Mouse (Mus musculus) testis, adult 2 months (tissue): Measurements from ENCODE around the gene Pawr. TPM values are rescaled to one million over a fixed set of nuclear protein-coding genes. Genes with fewer than 3 reads are reported as not detected.

ENCODE experiments used
- H3K27ac ChIP-seq: fragments of 200-500 bp; 2 replicates; pipeline ENCODE4 v1.5.1; 2012; ENCODE audit warnings: low read depth, low read length; ENCODE audit not compliant: control insufficient read depth, insufficient read depth
- H3K27me3 ChIP-seq: fragments of 200-500 bp; 2 replicates; pipeline ENCODE4 v1.6.1; 2012; ENCODE audit warnings: mild to moderate bottlenecking, low read length, moderate library complexity; ENCODE audit not compliant: control insufficient read depth, insufficient read depth
- H3K36me3 ChIP-seq: fragments of 200-500 bp; 2 replicates; pipeline ENCODE4 v1.6.1; 2012; ENCODE audit warnings: mild to moderate bottlenecking, low read length; ENCODE audit not compliant: control insufficient read depth, insufficient read depth
- H3K4me1 ChIP-seq: fragments of 200-500 bp; 2 replicates; pipeline ENCODE4 v1.6.1; 2012; ENCODE audit warnings: low read length; ENCODE audit not compliant: control insufficient read depth, insufficient read depth
- H3K4me3 ChIP-seq: fragments of 200-500 bp; 2 replicates; pipeline ENCODE4 v1.5.1; 2012; ENCODE audit warnings: low read depth, mild to moderate bottlenecking, low read length, moderate library complexity, mixed read lengths; ENCODE audit not compliant: control insufficient read depth
- CTCF ChIP-seq: fragments of 200-500 bp; IDR thresholded peaks from 2 replicates; pipeline ENCODE4 v1.5.1; 2012; ENCODE audit warnings: low read depth, mild to moderate bottlenecking, inconsistent platforms, low read length, moderate library complexity; ENCODE audit not compliant: control insufficient read depth, insufficient read depth, insufficient replicate concordance
- POLR2A ChIP-seq: fragments of 200-500 bp; IDR thresholded peaks from 2 replicates; pipeline ENCODE4 v1.6.1; 2012; ENCODE audit warnings: low read depth, mild to moderate bottlenecking, inconsistent platforms, low read length, moderate library complexity; ENCODE audit not compliant: control insufficient read depth
- polyA plus RNA-seq: library from polyadenylated mRNA; depleted of rRNA; stranded (reverse); fragments of >200 nt; gene quantifications from 2 replicates; pipeline ENCODE4 v1.2.3, GENCODE M21; 2012

Pawr gene
- polyA plus RNA-seq, 1 experiment, result 0.91 TPM

DNA sequence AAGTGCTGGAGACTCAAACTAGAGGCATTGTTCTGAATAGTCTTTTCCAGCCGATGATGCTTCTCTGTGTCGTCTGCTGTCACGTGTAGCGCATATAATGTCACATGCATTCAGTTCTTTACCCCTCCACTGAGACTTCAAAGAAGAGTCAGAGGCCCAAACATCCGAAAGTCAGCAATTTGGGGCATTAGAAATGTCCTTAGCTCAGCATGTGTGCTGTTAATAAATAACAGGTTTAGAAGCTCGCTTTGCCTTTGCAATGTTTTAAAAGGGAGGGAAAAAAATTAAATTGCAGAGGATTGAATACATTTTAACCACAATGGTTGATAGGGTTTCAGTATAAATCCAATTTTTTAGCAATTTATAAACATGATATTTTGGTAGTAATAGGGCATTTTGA, 18.1 kb upstream of the Pawr start:
- Histone ChIP-seq H3K4me3 (no peak overlapping the region), H3K27ac (no peak overlapping the region), H3K36me3 (no peaks in the 10 kb centered on the region), H3K27me3 (no peaks in the 10 kb centered on the region), H3K4me1 (peaks cover 3% of the 10 kb centered on the region; the same call in 1 of the 2 replicates)
- no peak for TF ChIP-seq POLR2A

DNA sequence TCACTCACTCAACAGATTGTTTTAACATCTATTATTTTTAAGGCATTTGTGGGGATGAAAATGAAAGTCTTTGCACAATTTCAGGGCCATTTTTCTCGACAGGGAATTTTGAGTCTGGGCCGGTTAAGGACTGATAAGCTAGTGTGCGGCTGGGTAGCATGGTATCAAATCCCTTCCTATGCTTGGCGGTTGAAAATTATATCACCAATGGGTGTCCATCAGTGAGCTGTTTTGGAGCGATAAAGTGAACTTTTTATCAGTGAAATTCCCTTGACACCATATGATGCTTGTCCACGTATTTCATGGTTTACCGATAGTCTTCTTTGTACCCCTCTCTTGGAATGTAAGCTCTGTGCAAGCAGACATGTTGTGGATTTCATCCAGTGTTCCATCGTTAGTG, 17.5 kb upstream of the Pawr start:
- Histone ChIP-seq H3K27ac (no peak overlapping the region), H3K4me1 (peaks cover 3% of the 10 kb centered on the region; the same call in 1 of the 2 replicates), H3K36me3 (no peaks in the 10 kb centered on the region), H3K27me3 (no peaks in the 10 kb centered on the region), H3K4me3 (no peak overlapping the region)
- TF ChIP-seq CTCF (no peak), POLR2A (no peak)

DNA sequence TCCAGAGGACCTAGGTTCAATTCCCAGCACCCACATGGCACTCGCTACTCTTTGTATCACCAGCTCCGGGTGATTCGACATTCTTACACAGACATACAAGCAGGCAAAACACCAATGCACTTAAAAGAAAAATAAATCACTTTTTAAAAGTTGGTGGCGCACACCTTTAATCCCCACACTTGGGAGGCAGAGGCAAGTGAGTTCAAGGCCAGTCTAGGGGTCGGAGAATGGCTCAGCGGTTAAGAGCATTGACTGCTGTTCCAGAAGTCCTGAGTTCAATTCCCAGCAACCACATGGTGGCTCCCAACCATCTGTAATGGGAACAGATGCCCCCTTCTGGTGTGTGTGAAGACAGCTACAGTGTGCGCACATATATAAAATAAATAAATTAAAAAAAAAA, 16.7 kb upstream of the Pawr start:
- no peak overlapping the region for H3K4me3 ChIP-seq
- TF ChIP-seq CTCF (no peak), POLR2A (no peak)
- H3K27me3 ChIP-seq, result no peaks in the 10 kb centered on the region

DNA sequence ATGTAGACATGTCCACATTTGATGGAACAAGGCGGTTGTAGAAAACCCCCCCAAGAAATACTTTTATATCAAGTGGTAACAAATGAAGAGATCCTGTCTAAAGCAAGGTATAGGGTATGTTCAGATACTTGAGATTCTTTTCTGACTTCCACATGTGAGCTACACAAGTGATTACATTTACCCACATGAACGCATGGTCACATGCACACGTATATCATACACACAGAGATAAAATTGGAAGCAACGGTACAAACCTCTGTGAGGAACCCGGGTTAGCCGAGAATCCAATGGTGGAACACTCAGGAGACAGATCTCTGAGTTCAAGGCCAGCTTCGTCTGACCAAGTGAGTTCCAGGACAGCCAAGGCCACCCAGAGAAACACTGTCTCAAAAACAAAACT, 3.6 kb upstream of the Pawr start:
- peaks cover 5% of the 10 kb centered on the region for H3K4me1 ChIP-seq
- no peak overlapping the region for H3K4me3 ChIP-seq
- no peaks in the 10 kb centered on the region for H3K36me3 ChIP-seq
- H3K27me3 ChIP-seq, result no peaks in the 10 kb centered on the region
- H3K27ac ChIP-seq, result no peak overlapping the region
- TF ChIP-seq POLR2A (no peak), CTCF (no peak)

More for the DNA sequence above, 16.7 kb upstream of the Pawr start:
- Histone ChIP-seq H3K27ac (no peak overlapping the region), H3K36me3 (no peaks in the 10 kb centered on the region), H3K4me1 (peaks cover 3% of the 10 kb centered on the region; the same call in 1 of the 2 replicates)

DNA sequence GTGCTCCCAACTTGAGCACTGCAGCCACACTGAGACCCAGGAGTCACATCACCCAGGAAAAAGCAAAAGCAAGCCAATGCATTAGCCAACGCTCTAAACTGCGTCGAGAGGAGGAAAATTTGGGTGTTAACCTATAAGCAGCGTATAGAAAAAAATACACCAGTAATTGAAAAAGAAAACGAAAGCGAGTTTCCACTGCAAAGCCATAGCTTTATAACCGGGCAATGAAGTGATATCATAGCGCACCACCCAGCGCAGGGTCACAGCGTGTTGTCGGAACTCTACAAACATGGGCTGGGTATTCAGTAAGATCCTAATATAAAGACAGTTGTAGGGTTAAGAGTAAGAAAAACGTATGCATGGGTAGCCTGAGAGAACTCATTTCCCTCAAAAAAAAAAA, 2.9 kb upstream of the Pawr start:
- Histone ChIP-seq H3K27ac (no peak overlapping the region), H3K4me3 (no peak overlapping the region), H3K27me3 (no peaks in the 10 kb centered on the region), H3K4me1 (peaks cover 5% of the 10 kb centered on the region), H3K36me3 (no peaks in the 10 kb centered on the region)
- no peak for TF ChIP-seq CTCF
- no peak for TF ChIP-seq POLR2A

DNA sequence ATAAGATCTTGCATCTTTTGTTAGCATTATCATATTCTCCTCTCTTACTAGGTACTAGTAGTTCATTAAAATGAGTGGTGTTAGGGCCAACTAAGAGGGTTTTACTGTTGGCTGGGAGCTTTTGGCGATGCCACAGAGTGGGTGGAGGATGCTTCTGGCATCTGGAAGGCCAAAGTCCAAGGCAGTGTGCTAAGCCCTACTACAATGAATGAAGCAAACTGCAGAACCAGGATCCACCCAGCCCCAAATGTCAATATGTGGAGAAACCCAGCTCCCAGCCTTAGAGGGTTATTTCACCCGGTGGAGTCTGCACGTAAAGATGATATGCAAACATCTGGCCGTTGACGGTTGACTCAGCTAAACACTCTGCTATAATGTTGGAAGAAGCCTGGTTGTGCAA, 2.1 kb upstream of the Pawr start:
- no peaks in the 10 kb centered on the region for H3K27me3 ChIP-seq
- no peak overlapping the region for H3K4me3 ChIP-seq
- no peak overlapping the region for H3K27ac ChIP-seq
- H3K36me3 ChIP-seq, result no peaks in the 10 kb centered on the region
- H3K4me1 ChIP-seq, result peaks cover 5% of the 10 kb centered on the region
- TF ChIP-seq CTCF, result no peak
- TF ChIP-seq POLR2A, result no peak

DNA sequence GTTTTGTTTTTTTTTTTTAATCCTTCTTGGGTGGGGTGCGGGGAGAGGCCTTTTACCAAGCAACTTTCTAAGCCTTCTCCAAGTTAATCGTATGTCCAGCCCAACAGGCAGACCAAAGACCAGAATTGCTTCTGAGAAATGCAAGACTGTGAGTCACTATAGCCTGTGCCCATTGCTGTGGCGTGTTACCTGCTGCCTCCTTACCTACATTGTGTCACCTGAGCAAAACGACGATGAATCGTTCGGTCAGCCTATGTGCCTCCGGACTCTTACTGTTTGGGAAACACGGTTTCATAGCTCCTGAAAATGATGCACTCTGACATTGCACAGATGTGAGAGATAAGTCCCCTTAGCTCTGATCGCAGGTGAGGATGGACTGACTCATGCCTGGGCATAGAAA, 957 bp upstream of the Pawr start:
- Histone ChIP-seq H3K27ac (no peak overlapping the region), H3K4me1 (peaks cover 5% of the 10 kb centered on the region), H3K36me3 (no peaks in the 10 kb centered on the region), H3K4me3 (peak overlapping the region; percentile 3; the same call in 1 of the 2 replicates), H3K27me3 (no peaks in the 10 kb centered on the region)
- TF ChIP-seq CTCF (no peak), POLR2A (no peak)
